Mouse (Mus musculus) olfactory bulb, adult 2 months (tissue): ENCODE data around the gene Fancc.

Experiments used
- CTCF ChIP-seq: fragments of 200-500 bp; IDR thresholded peaks from 2 replicates; pipeline ENCODE4 v1.5.1; 2012; ENCODE audit warnings: low read depth, mild to moderate bottlenecking, low read length, moderate library complexity; ENCODE audit not compliant: insufficient read depth
- POLR2A ChIP-seq: fragments of 200-500 bp; IDR thresholded peaks from 2 replicates; pipeline ENCODE4 v1.6.1; 2012; ENCODE audit warnings: mild to moderate bottlenecking, low read depth, low read length, moderate library complexity; ENCODE audit not compliant: insufficient read depth

- TF ChIP-seq POLR2A, result no peak
- TF ChIP-seq CTCF, result no peak
Observed at GRCm38 (mm10) chr13:63416824-63417223, 80.3 kb downstream of the Fancc start.
